Mouse (Mus musculus) fibroblast of lung, adult 2 months (primary cell): ENCODE results near the gene Card14.
"Not testable (repeated sequence)": the region's sequence is repeated elsewhere in the genome, so short reads cannot be mapped to it uniquely, and the experiment has no call there.

ENCODE experiments used
- DNase-seq: peaks from one replicate; pipeline ENCODE4 v3.0.0-alpha.2; 2011; ENCODE audit warnings: low read depth

The Card14 gene

DNA sequence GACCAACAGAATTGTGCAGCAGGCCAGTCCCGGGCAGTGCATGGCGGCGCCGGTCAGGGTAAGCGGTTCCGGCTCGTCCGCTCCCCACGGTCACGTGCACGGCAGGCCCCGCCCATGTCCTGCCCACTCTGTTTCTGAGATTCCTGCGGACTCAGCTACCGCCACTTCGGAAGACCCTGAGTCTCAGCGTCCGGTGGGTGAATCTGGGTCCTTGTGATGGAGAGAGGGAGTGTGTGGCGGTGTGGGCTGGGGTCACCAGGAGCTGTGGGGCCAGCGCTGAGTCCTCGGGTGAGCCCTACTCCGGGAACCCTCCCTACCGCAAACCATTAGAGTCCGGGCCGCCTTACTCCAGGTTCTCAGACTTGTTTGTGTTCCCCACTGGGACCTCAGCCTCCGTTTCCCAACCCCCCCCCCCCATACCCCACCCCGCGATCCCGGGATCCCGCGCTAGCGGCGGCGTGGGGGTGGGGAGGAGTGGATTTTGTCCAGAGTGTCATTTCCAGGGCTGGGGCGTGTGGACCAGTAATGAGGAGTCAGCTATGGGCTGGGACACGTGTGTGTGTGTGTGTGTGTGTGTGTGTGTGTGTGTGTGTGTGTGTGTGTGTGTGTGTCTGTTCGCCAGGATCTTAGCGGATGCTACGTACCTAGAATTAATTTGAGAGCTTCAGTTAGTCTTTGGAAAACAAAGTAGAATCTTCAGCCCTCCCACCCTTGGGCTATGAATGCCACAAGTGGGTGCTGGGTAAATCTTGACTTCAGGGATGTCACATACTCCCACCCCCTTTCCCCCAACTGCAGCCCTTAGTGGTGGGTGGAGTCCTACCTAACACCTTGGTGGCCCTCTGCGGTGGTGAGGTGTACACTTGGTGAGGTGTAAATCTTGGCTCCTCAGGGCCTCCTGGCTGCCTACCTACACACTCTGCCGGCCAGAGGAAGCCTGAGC lies 48.1 kb downstream of the Card14 start, which contains the start of the genes Sgsh and Slc26a11:
Gene Sgsh, minus strand, starts transcription at position 94 of the 943 bp plus-strand sequence.
Gene Slc26a11, plus strand, starts transcription at position 115 of the 943 bp plus-strand sequence.
- DNase-seq, result peak; percentile 55

DNA sequence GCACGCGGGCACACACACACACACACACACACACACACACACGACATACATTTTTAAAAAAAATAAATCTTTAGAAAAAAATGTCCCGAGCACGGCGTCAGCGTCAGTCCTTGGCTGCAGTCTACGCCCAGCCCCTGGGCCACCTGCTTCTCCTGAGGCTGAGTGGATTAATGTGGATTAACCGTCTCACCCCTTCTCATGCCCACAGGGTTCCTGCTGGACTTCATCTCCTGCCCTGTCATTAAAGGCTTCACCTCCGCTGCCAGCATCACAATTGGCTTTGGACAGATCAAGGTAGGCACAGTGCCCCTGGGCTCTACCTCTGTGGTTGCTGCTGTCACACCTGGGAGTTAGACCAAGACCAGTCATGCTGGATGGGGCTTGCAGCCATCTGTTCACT lies 51.5 kb downstream of the Card14 start:
- DNase-seq, result no peak

- DNase-seq, result no peak
Observed at GRCm38 (mm10) chr11:119362769-119363533, 55.4 kb downstream of the Card14 start.

DNA sequence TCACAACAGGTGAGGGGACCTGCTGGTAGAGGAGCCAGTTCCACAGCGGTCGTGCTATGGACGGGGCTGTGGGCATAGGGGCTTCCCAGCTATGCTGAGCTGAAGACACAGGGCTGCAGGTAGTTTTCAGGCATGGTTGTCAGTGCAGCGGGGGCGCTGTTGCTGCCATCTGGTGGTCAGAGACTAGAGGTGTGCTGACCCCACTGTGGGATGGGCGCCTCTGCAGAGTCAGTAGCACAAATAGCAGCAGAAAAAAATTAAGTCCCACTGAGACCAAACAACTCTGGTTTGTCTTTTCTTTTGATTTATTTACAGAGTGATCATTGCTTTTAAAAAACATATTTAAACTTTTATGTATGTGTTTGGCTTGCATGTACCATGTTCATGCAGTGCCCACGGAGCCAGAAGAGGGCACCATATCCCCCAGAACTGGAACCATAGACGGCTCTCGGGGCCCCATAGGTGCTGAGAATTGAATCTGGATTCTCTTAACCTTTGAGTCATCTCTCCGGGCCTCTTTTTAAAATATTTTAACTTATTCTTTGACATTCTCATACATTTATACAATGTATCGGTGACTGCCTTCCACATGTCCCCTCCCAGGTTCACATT lies 56.1 kb downstream of the Card14 start:
- no peak for DNase-seq

DNA sequence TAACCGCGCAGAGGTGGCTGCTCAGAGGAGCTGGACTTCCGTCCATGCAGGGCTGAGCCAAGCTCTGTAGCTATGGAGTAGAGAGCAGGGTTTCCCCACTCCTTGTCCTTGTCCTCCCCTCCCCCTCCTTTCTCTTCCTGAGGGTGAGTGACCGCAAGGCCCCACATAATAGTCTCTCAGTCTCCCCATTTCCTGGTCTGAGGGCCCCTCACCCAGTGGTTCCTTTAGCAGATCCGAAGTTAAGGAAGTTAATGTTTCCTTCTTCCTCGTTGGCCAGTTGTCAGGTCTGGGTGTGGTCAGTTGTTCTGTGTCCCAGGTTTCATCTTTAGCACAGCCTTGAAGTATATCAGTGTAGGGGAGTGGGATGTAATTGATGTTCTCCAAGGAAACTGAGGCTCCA lies 67.9 kb downstream of the Card14 start:
- DNase-seq, result no peak

- DNase-seq, result no peak
Observed at GRCm38 (mm10) chr11:119377326-119377725, 69.8 kb downstream of the Card14 start.

GRCm38 (mm10) chr11:119378551-119378950 lies 71.0 kb downstream of the Card14 start:
- no peak for DNase-seq

DNA sequence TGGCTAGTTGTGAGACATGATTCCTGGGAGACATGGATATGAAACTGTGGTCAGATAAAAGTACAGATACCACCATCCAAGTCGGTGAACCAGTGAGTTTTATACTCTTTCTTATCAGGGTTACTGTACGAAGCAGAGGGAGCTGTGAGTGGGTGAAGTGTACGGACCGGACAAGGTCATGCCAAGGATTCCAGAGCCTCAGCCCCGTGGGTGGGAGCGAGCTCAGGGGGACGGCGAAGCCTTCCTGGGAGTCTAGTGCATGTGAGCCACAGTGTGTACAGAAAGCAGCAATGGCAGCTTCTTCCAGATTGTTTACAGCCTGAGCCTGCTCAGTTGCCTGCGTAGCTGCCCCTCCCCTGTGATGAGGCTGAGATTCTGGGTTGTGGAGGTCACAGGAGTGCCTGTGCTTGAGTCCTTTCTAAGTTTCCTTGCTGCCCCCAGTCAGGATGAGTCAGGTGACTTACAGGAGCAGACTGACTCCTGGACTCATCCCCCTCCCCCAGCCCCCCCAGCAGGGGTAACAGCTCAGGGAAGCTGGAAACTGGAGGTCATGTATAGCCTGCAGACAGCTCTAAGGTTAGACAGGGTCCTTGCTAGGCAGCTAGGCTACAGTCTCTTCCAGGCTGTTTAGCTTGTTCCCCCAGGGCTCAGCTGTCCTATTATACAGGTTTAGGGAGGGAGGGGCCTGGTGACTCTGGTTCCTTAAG lies 74.2 kb downstream of the Card14 start:
- DNase-seq, result no peak

- no peak for DNase-seq
Observed at GRCm38 (mm10) chr11:119382338-119382850, 74.8 kb downstream of the Card14 start.

DNA sequence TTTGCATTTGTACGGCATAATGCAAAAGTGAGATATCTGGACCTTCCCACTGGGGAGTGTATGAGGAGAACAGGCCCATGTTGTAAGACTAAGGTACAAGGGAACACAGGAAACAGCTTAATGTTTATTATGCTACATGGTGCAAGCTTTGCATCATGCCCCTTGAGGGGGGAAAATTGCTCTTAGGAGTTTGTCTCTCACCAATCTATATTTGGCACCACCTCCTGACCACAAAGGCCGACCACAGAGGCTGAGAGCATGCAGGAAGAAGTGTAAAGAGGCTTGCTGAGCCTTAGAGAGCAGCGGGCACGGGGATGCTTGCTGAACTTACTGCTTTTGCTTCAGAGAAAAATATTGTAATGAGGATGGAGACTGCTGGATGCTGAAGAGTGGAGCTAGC lies 77.3 kb downstream of the Card14 start:
- peak; percentile 10 for DNase-seq

DNA sequence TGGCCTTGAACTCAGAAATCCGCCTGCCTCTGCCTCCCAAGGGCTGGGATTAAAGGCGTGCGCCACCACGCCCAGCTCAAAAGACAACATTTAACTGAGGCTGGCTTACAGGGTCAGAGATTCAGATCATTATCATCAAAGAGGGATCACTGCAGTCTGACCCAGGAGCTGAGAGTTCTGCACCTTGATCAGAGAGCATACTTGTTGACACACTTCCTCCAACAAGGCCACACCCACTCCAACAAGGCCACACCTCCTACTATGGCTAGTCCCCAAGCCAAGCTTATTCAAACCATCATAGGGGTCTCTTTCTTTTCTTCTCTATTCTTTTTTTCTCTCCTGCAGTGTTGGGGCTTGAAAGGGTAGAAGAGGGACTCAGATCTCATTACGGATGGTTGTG lies 78.7 kb downstream of the Card14 start:
- no peak for DNase-seq

GRCm38 (mm10) chr11:119387273-119387672 lies 79.7 kb downstream of the Card14 start:
- DNase-seq, result not testable (repeated sequence)

DNA sequence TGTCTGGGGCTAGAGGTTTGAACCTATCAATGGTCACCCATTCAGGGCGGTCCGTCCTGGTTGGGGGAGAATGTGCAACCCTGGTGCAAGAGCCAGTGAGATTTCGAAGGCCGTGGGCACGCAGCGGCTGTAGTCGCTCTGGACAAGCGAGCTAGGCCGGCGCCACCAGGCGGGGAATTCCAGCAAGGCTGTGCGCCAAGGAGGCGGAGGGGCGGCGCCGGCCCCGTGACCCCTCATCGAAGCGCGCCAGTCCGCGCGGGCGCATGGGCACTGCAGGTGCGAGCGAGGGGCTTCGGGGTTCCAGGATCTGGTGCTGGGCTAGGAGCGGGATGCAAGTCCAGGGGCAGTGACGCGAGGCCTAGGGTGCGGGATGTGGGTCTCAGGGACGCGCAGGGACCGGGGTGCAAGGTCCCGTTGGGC lies 82.3 kb downstream of the Card14 start:
- DNase-seq, result peak; percentile 73

DNA sequence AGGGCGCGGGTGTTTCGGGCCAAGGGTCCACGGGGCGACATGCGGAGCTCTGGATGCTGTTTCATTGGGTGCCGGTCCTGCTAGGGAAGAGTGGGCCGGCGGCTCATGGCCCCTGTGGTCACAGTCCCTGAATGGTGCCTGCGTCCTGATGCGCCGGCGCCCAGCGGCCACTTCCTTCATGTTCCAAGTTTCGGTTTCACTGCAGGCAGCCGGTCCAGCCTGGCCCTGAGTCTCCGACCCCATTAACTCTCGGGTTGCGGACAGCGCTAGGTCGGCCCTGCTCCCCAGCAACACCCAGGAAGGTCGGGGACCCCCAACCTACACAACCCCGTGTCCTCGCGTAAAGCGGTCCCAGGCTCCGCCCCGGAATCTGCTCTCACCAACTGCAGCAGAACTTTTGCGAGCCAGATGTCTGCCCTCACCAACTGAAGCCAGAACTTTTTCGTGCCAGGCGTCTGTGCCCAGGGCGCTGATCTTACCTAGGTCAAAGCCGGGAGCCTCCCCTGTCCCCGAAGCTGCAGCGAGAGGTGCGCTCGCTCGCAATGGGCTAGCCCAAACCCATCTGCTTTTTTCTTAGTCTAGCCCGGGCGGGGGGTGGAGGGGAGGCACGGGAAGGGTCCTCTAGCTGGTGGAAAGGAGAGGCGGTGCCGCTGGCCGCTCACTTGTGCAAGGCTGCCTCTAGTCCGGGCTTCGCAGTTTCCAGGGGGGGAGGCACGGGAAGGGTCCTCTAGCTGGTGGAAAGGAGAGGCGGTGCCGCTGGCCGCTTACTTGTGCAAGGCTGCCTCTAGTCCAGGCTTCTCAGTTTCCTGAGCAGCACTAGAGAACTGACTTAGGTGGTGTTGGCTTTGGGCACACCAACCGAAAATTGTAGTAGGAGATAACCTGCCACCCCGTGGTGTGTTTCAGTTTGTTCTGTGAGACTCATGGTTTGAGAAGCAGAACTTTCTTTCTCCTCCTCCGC lies 83.0 kb downstream of the Card14 start:
- peak; percentile 32 for DNase-seq

DNA sequence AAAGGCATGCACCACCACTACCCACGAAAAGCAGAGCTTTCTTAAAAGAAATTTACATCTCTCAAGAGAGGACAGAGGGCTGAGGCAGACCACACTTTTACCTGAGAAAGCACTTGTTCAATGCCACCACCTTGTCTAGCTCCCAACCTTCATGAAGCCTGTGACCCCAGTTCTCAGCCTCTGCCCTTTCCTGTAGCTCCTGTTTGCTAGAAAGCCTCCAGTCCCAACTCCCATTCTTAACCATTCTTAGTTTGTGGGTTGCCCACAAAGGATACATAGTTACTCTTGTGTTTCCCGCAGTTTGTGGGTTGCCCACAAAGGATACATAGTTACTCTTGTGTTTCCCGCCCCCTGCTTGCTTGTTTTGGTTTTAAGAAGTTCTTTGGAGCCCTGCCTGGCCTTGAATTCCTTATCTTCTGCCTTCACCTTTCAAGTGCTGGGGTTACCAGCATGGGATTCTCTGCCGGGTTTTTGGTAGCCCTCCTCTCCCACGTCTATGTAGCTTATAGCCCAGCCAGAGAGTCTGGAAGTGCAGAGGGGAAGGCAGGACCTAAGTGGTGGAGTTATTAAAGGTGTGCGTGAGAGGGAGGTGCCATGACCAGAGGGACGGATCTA lies 83.9 kb downstream of the Card14 start:
- no peak for DNase-seq

DNA sequence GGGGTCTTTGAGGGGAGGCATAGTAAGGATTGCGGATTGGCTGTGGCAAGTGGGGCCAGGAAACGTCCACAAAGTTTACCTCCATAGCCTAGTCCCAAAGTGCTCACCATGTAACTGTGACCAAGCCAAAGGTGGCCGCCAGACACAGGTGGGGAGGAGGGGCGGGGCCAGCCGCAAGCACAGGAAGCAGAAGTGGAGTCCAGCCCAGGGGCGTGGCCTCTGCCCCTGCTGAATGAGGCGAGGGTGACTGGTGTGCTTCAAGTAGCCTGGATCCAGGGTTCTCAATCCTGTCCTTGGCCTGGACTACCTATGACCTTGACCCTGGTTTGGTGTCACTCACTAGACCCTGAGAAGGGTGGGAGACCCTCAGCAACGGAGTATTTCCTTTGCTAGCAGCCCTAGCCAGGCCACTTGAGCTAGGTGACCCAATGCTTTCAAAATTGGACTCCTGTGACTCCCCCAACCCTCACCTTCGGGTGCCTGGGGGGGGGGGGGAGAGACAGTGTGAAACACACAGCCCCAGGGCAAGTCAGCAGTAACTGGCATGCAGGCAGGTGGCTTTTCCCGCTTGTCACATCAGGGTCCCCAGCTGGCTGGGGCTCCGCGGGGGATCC lies 84.5 kb downstream of the Card14 start:
- no peak for DNase-seq

GRCm38 (mm10) chr11:119392800-119393482 lies 85.4 kb downstream of the Card14 start, which contains the start of gene Rnf213:
Rnf213 (plus strand) TSS chr11:119393100.
- DNase-seq, result peak; percentile 45

DNA sequence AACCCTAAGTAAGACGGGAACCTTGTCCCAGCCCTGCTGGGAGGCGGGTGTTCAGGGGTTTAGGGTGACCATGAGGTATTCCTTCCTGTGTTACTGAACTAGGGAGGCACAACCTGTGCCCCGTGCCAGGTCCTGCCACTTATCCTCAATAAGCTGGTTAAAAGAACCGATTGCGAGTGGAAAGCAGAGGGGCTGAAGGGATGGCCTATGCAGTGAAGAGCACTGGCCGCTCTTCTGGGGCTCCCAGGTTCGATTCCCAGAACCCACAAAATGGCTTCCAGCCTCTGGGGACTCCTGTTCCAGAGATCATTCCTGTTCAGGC lies 85.9 kb downstream of the Card14 start:
- DNase-seq, result no peak

- no peak for DNase-seq
Observed at GRCm38 (mm10) chr11:119394210-119394609, 86.6 kb downstream of the Card14 start.
